Mouse (Mus musculus): ENCODE data around the gene Abi1.

DNA sequence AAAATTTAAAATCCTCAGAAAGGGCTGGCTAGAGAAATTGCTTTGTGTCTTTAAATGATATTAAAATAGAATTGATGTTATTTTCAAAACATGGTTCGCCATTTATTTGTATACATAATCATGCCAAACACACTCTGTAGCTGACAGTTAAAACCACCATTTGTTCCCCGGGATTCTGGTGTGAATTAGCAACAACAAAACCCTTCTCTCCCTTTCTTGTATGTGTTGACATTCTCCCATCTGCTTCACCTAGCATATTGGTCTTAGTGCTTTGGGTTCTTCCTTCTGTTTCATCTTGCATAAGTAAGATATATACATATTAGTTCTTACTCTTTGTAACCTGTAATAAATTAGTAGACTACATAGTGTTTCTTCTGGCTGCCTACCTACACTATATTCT, 121.4 kb downstream of the Abi1 start:
- no peak for TF ChIP-seq MEF2A (IDR thresholded peaks at IDR 0.05; ENCODE audit: extremely low read depth, insufficient replicate concordance, low read depth, low read length, poor library complexity, severe bottlenecking)
- no peak for TF ChIP-seq MYB (IDR thresholded peaks at IDR 0.05; ENCODE audit: low read depth, low read length)
- no peak for TF ChIP-seq CTCF (IDR thresholded peaks at IDR 0.05 in 2 of 3, conservative IDR thresholded peaks at IDR 0.05 in 1 of 3; ENCODE audit: control insufficient read depth in 1 of 3, insufficient read depth in 1 of 3, low read depth in 2 of 3, low read length in 3 of 3, poor library complexity in 1 of 3, severe bottlenecking in 1 of 3)
